Mouse (Mus musculus) spleen, embryonic (tissue): ENCODE data around the gene Tlr11.

Source experiments
- CTCF ChIA-PET: fragments of 350-600 bp; sonication (Branson Sonifier 250); formaldehyde crosslinking; loops from one replicate; lab custom pipeline; 2022; lab: Charles Lee

Gene Tlr11

GRCm38 (mm10) chr14:50357593-50357992 is at the start of gene Tlr11:
Tlr11 (plus strand) TSS chr14:50357914.
- CTCF ChIA-PET: no interaction called here

- CTCF ChIA-PET: no interaction called here
Measured at GRCm38 (mm10) chr14:50326661-50327060, 31.1 kb upstream of the Tlr11 start, which contains the start of gene Olfr734. Olfr734 (minus strand) TSS chr14:50326761.

- CTCF ChIA-PET: no interaction called here
Measured at GRCm38 (mm10) chr14:50348796-50349195, 8.9 kb upstream of the Tlr11 start, which contains the start of gene Olfr735. Olfr735 (minus strand) TSS chr14:50348872.

- CTCF ChIA-PET: no interaction called here
Measured at GRCm38 (mm10) chr14:50352438-50352837, 5.3 kb upstream of the Tlr11 start.

- CTCF ChIA-PET: no interaction called here
Measured at GRCm38 (mm10) chr14:50356725-50357124, 989 bp upstream of the Tlr11 start.

- CTCF ChIA-PET: no interaction called here
Measured at GRCm38 (mm10) chr14:50360480-50360879, 2.8 kb downstream of the Tlr11 start.

- CTCF ChIA-PET: no interaction called here
Measured at GRCm38 (mm10) chr14:50363561-50363960, 5.8 kb downstream of the Tlr11 start.

GRCm38 (mm10) chr14:50380863-50381262 is 23.1 kb downstream of the Tlr11 start, which contains the start of gene Olfr736:
Olfr736 (plus strand) TSS chr14:50381163.
- CTCF ChIA-PET: no interaction called here

GRCm38 (mm10) chr14:50407268-50407667 is 49.6 kb downstream of the Tlr11 start, which contains the start of gene Olfr738:
Olfr738 (plus strand) TSS chr14:50407568.
- CTCF ChIA-PET: no interaction called here
